Mouse (Mus musculus) lung, postnatal 14 days (tissue): ENCODE data around the gene Col5a1.

Experiments
- DNase-seq: peaks from one replicate; pipeline ENCODE4 v3.0.0; 2021

Col5a1 gene

GRCm38 (mm10) chr2:27923718-27924117, 37.5 kb downstream of the Col5a1 start:
- DNase-seq: no peak

- no peak for DNase-seq
These were observed 38.2 kb downstream of the Col5a1 start for GRCm38 (mm10) chr2:27924463-27924862.

- DNase-seq: peak; percentile 74
These were observed 40.4 kb downstream of the Col5a1 start for GRCm38 (mm10) chr2:27926478-27927165.

GRCm38 (mm10) chr2:27930471-27931015, 44.3 kb downstream of the Col5a1 start:
- no peak for DNase-seq

- no peak for DNase-seq
These were observed 44.9 kb downstream of the Col5a1 start for GRCm38 (mm10) chr2:27931130-27931529.

- DNase-seq: no peak
These were observed 45.7 kb downstream of the Col5a1 start for GRCm38 (mm10) chr2:27931971-27932370.

GRCm38 (mm10) chr2:27934269-27934668, 48.0 kb downstream of the Col5a1 start:
- DNase-seq: peak; percentile 80

GRCm38 (mm10) chr2:27934831-27935230, 48.6 kb downstream of the Col5a1 start:
- DNase-seq: no peak

- no peak for DNase-seq
These were observed 49.2 kb downstream of the Col5a1 start for GRCm38 (mm10) chr2:27935441-27935840.

- DNase-seq: peak; percentile 75
These were observed 50.5 kb downstream of the Col5a1 start for GRCm38 (mm10) chr2:27936607-27937191.

GRCm38 (mm10) chr2:27939433-27939832, 53.2 kb downstream of the Col5a1 start:
- DNase-seq: peak; percentile 40

- DNase-seq: no peak
These were observed 53.9 kb downstream of the Col5a1 start for GRCm38 (mm10) chr2:27940144-27940543.

GRCm38 (mm10) chr2:27947252-27947651, 61.0 kb downstream of the Col5a1 start:
- DNase-seq: no peak

- no peak for DNase-seq
These were observed 61.7 kb downstream of the Col5a1 start for GRCm38 (mm10) chr2:27947917-27948316.

GRCm38 (mm10) chr2:27953866-27954265, 67.6 kb downstream of the Col5a1 start:
- peak; percentile 54 for DNase-seq

- DNase-seq: no peak
These were observed 68.7 kb downstream of the Col5a1 start for GRCm38 (mm10) chr2:27954924-27955323.

GRCm38 (mm10) chr2:27956751-27957150, 70.5 kb downstream of the Col5a1 start:
- no peak for DNase-seq

GRCm38 (mm10) chr2:27957184-27957583, 71.0 kb downstream of the Col5a1 start:
- DNase-seq: peak; percentile 65

GRCm38 (mm10) chr2:27959275-27959674, 73.0 kb downstream of the Col5a1 start:
- no peak for DNase-seq

- DNase-seq: no peak
These were observed 75.0 kb downstream of the Col5a1 start for GRCm38 (mm10) chr2:27961190-27961589.

- DNase-seq: no peak
These were observed 76.2 kb downstream of the Col5a1 start for GRCm38 (mm10) chr2:27962406-27962805.

GRCm38 (mm10) chr2:27969158-27969557, 82.9 kb downstream of the Col5a1 start:
- peak; percentile 59 for DNase-seq

GRCm38 (mm10) chr2:27973840-27974239, 87.6 kb downstream of the Col5a1 start:
- DNase-seq: peak; percentile 80

GRCm38 (mm10) chr2:27975786-27976185, 89.6 kb downstream of the Col5a1 start:
- no peak for DNase-seq
